Mouse (Mus musculus): Measurements from ENCODE around the gene Ndufv3. TPM values are rescaled to one million over a fixed set of nuclear protein-coding genes. Genes with fewer than 3 reads are reported as not detected.

Gene Ndufv3
- polyA plus RNA-seq, 1 experiment from 2014 or later: 225 TPM

GRCm38 (mm10) chr17:31491355-31491754, 28.6 kb upstream of the Ndufv3 start:
- no peak overlapping the region for H3K27ac ChIP-seq (ENCODE audit: low read depth, low read length)
- H3K4me3 ChIP-seq (ENCODE audit: low read depth, low read length): no peak overlapping the region
- H3K4me1 ChIP-seq (replicated peaks; ENCODE audit: control insufficient read depth, insufficient read depth, low read length): no peaks in the 10 kb centered on the region; the same call in 1 of the 2 replicates
- no peak for ATAC-seq (replicated peaks; ENCODE audit: low FRiP score)
- DNase-seq (ENCODE audit: low spot score): no peak
- no peak overlapping the region for H3K4me2 ChIP-seq (ENCODE audit: low read depth, low read length, severe bottlenecking)
- H3K9me3 ChIP-seq (ENCODE audit: control insufficient read depth, low read length): no peaks in the 10 kb centered on the region
- H3K9ac ChIP-seq (ENCODE audit: low read length): no peak overlapping the region
- no peaks in the 10 kb centered on the region for H3K27me3 ChIP-seq (ENCODE audit: control insufficient read depth, insufficient read depth, low read length)
- H3K36me3 ChIP-seq (ENCODE audit: control insufficient read depth, insufficient read depth, low read length): peaks cover 3% of the 10 kb centered on the region

- Histone ChIP-seq H3K9ac (ENCODE audit: low read length) (no peak overlapping the region), H3K27ac (ENCODE audit: low read depth, low read length) (no peak overlapping the region), H3K36me3 (ENCODE audit: control insufficient read depth, insufficient read depth, low read length) (peaks cover 5% of the 10 kb centered on the region), H3K27me3 (ENCODE audit: control insufficient read depth, insufficient read depth, low read length) (no peaks in the 10 kb centered on the region), H3K9me3 (ENCODE audit: control insufficient read depth, low read length) (no peaks in the 10 kb centered on the region), H3K4me2 (ENCODE audit: low read depth, low read length, severe bottlenecking) (no peak overlapping the region), H3K4me3 (ENCODE audit: low read depth, low read length) (no peak overlapping the region), H3K4me1 (replicated peaks; ENCODE audit: control insufficient read depth, insufficient read depth, low read length) (no peaks in the 10 kb centered on the region)
- ATAC-seq (replicated peaks; ENCODE audit: low FRiP score) (no peak), DNase-seq (ENCODE audit: low spot score) (peak; percentile 86)
- 3% methylated on average over 2 of the region's 2 CpGs for WGBS
Measured at GRCm38 (mm10) chr17:31492416-31492815, 27.5 kb upstream of the Ndufv3 start.

- Histone ChIP-seq H3K27ac (ENCODE audit: low read depth, low read length) (0 out of 2 replicates have a peak overlapping the region, but pooled peaks have one; percentile 18), H3K9ac (ENCODE audit: low read length) (no peak overlapping the region), H3K27me3 (ENCODE audit: control insufficient read depth, insufficient read depth, low read length) (no peaks in the 10 kb centered on the region), H3K4me3 (ENCODE audit: low read depth, low read length) (no peak overlapping the region), H3K4me1 (replicated peaks; ENCODE audit: control insufficient read depth, insufficient read depth, low read length) (no peaks in the 10 kb centered on the region), H3K9me3 (ENCODE audit: control insufficient read depth, low read length) (no peaks in the 10 kb centered on the region), H3K4me2 (ENCODE audit: low read depth, low read length, severe bottlenecking) (no peak overlapping the region), H3K36me3 (ENCODE audit: control insufficient read depth, insufficient read depth, low read length) (peaks cover 9% of the 10 kb centered on the region)
- ATAC-seq (replicated peaks; ENCODE audit: low FRiP score): no peak
- 96% methylated on average over 1 of the region's 1 CpGs for WGBS
- no peak for DNase-seq (ENCODE audit: low spot score)
Measured at GRCm38 (mm10) chr17:31494989-31495388, 24.9 kb upstream of the Ndufv3 start.

DNA sequence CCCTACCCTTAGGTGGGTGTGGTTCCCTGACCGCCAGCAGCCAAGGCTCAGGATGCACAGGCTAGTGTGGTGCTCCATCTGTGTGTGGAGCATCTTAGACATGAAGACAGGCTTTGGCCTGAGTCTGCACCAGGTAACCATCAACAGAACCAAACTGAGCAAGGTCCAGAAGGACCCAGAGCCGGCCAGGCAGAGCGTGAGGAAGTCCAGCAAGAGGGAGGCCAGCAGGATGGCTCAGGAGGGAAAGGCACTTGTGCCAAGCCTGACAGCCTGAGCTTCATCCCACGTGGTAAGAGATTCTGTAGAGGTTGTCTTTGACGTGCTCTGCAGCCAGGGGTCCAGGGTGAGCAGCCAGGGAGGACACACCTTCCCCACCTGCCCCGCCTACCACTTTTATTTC, 22.2 kb upstream of the Ndufv3 start:
- peaks cover 14% of the 10 kb centered on the region for H3K36me3 ChIP-seq (ENCODE audit: control insufficient read depth, insufficient read depth, low read length)
- no peak overlapping the region for H3K4me2 ChIP-seq (ENCODE audit: low read depth, low read length, severe bottlenecking)
- no peaks in the 10 kb centered on the region for H3K9me3 ChIP-seq (ENCODE audit: control insufficient read depth, low read length)
- H3K4me1 ChIP-seq (replicated peaks; ENCODE audit: control insufficient read depth, insufficient read depth, low read length): no peaks in the 10 kb centered on the region
- DNase-seq (ENCODE audit: low spot score): no peak
- H3K27me3 ChIP-seq (ENCODE audit: control insufficient read depth, insufficient read depth, low read length): no peaks in the 10 kb centered on the region
- H3K9ac ChIP-seq (ENCODE audit: low read length): no peak overlapping the region
- no peak overlapping the region for H3K4me3 ChIP-seq (ENCODE audit: low read depth, low read length)
- no peak overlapping the region for H3K27ac ChIP-seq (ENCODE audit: low read depth, low read length)
- ATAC-seq (replicated peaks; ENCODE audit: low FRiP score): no peak
- WGBS: 88% methylated on average over 6 of the region's 6 CpGs

GRCm38 (mm10) chr17:31499725-31500124, 20.2 kb upstream of the Ndufv3 start:
- no peak for ATAC-seq (replicated peaks; ENCODE audit: low FRiP score)
- Histone ChIP-seq H3K36me3 (ENCODE audit: control insufficient read depth, insufficient read depth, low read length) (peaks cover 15% of the 10 kb centered on the region), H3K9me3 (ENCODE audit: control insufficient read depth, low read length) (no peaks in the 10 kb centered on the region), H3K9ac (ENCODE audit: low read length) (no peak overlapping the region), H3K4me3 (ENCODE audit: low read depth, low read length) (no peak overlapping the region), H3K4me2 (ENCODE audit: low read depth, low read length, severe bottlenecking) (no peak overlapping the region), H3K4me1 (replicated peaks; ENCODE audit: control insufficient read depth, insufficient read depth, low read length) (no peaks in the 10 kb centered on the region), H3K27ac (ENCODE audit: low read depth, low read length) (no peak overlapping the region), H3K27me3 (ENCODE audit: control insufficient read depth, insufficient read depth, low read length) (no peaks in the 10 kb centered on the region)
- no peak for DNase-seq (ENCODE audit: low spot score)
- 95% methylated on average over 12 of the region's 12 CpGs for WGBS

GRCm38 (mm10) chr17:31500416-31500815, 19.5 kb upstream of the Ndufv3 start:
- Histone ChIP-seq H3K4me2 (ENCODE audit: low read depth, low read length, severe bottlenecking) (no peak overlapping the region), H3K9me3 (ENCODE audit: control insufficient read depth, low read length) (no peaks in the 10 kb centered on the region), H3K27me3 (ENCODE audit: control insufficient read depth, insufficient read depth, low read length) (no peaks in the 10 kb centered on the region), H3K4me3 (ENCODE audit: low read depth, low read length) (no peak overlapping the region), H3K27ac (ENCODE audit: low read depth, low read length) (no peak overlapping the region), H3K9ac (ENCODE audit: low read length) (no peak overlapping the region), H3K4me1 (replicated peaks; ENCODE audit: control insufficient read depth, insufficient read depth, low read length) (no peaks in the 10 kb centered on the region), H3K36me3 (ENCODE audit: control insufficient read depth, insufficient read depth, low read length) (peaks cover 15% of the 10 kb centered on the region)
- DNase-seq (ENCODE audit: low spot score): no peak
- no peak for ATAC-seq (replicated peaks; ENCODE audit: low FRiP score)
- WGBS: 91% methylated on average over 8 of the region's 8 CpGs

DNA sequence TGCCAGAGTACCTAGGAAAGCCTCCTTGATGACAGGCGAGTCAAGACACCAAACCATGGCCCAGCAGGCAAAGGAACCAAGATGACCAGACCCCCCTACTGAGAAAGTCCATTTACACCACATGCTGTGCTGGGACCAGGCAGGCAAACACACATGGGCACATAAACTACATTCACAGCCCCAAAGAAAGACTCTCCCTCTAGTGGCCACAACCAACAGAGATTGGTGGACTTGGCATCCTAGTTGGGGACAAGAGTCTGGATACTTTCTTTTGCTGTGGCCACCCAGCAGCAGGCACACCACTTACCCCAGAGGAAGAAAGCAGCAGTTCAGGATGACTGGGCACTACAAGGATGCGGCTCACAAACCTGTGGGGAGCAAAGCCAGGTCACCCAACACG, 19.0 kb upstream of the Ndufv3 start:
- peaks cover 15% of the 10 kb centered on the region for H3K36me3 ChIP-seq (ENCODE audit: control insufficient read depth, insufficient read depth, low read length)
- ATAC-seq (replicated peaks; ENCODE audit: low FRiP score): no peak

DNA sequence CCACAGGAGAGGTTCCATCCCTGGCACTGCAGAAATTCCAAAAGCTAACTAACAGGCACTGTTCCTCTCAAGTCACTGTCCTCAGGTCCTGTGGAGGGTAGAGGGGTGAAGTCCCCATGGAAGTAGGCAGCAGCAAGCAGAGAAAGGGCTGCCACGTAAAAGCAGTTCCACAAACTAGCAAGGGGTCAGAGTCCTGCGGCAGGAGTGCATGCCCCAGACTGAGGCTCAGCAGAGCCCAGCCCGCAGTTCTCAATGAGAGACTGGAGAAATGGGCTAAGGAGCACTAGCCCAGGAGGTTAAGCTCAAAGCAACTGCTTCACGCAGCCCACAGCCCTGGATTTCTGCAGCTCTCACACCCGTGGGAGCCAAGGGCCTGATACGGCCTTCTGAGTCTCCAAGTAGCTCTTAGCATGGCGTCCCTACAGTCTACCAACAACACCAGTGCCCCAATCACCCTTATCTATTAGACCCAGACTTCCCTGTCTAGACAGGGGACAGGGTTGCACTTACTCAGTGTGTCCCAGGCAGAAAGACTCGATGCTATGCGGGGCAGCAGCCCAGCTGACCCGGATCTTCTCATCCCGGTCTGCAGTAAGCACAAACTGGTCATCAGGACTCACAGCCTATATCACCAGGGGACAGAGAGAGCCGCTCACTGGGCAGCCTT, 17.5 kb upstream of the Ndufv3 start:
- Histone ChIP-seq H3K9me3 (ENCODE audit: control insufficient read depth, low read length) (no peaks in the 10 kb centered on the region), H3K27ac (ENCODE audit: low read depth, low read length) (no peak overlapping the region), H3K36me3 (ENCODE audit: control insufficient read depth, insufficient read depth, low read length) (peaks cover 10% of the 10 kb centered on the region; the same call in 1 of the 2 replicates), H3K9ac (ENCODE audit: low read length) (no peak overlapping the region), H3K27me3 (ENCODE audit: control insufficient read depth, insufficient read depth, low read length) (no peaks in the 10 kb centered on the region), H3K4me1 (replicated peaks; ENCODE audit: control insufficient read depth, insufficient read depth, low read length) (no peaks in the 10 kb centered on the region), H3K4me2 (ENCODE audit: low read depth, low read length, severe bottlenecking) (no peak overlapping the region), H3K4me3 (ENCODE audit: low read depth, low read length) (no peak overlapping the region)
- 93% methylated on average over 12 of the region's 12 CpGs for WGBS
- DNase-seq (ENCODE audit: low spot score): no peak
- no peak for ATAC-seq (replicated peaks; ENCODE audit: low FRiP score)

More for the DNA sequence above, 19.0 kb upstream of the Ndufv3 start:
- 89% methylated on average over 3 of the region's 3 CpGs for WGBS
- no peak for DNase-seq (ENCODE audit: low spot score)
- Histone ChIP-seq H3K9ac (ENCODE audit: low read length) (no peak overlapping the region), H3K27ac (ENCODE audit: low read depth, low read length) (no peak overlapping the region), H3K4me1 (replicated peaks; ENCODE audit: control insufficient read depth, insufficient read depth, low read length) (no peaks in the 10 kb centered on the region), H3K9me3 (ENCODE audit: control insufficient read depth, low read length) (no peaks in the 10 kb centered on the region), H3K4me3 (ENCODE audit: low read depth, low read length) (no peak overlapping the region), H3K4me2 (ENCODE audit: low read depth, low read length, severe bottlenecking) (no peak overlapping the region), H3K27me3 (ENCODE audit: control insufficient read depth, insufficient read depth, low read length) (no peaks in the 10 kb centered on the region)

- H3K4me2 ChIP-seq (ENCODE audit: low read depth, low read length, severe bottlenecking): no peak overlapping the region
- no peaks in the 10 kb centered on the region for H3K27me3 ChIP-seq (ENCODE audit: control insufficient read depth, insufficient read depth, low read length)
- ATAC-seq (replicated peaks; ENCODE audit: low FRiP score): no peak
- DNase-seq (ENCODE audit: low spot score): no peak
- no peak overlapping the region for H3K4me3 ChIP-seq (ENCODE audit: low read depth, low read length)
- no peak overlapping the region for H3K27ac ChIP-seq (ENCODE audit: low read depth, low read length)
- no peak overlapping the region for H3K9ac ChIP-seq (ENCODE audit: low read length)
- no peaks in the 10 kb centered on the region for H3K4me1 ChIP-seq (replicated peaks; ENCODE audit: control insufficient read depth, insufficient read depth, low read length)
- 97% methylated on average over 12 of the region's 12 CpGs for WGBS
- H3K9me3 ChIP-seq (ENCODE audit: control insufficient read depth, low read length): no peaks in the 10 kb centered on the region
- H3K36me3 ChIP-seq (ENCODE audit: control insufficient read depth, insufficient read depth, low read length): peaks cover 10% of the 10 kb centered on the region; the same call in 1 of the 2 replicates
Measured at GRCm38 (mm10) chr17:31503337-31503736, 16.6 kb upstream of the Ndufv3 start.

Measured in forebrain, embryonic 11.5 days (tissue).